Mouse (Mus musculus): ENCODE data around the gene Kdelr3.

Gene Kdelr3

DNA sequence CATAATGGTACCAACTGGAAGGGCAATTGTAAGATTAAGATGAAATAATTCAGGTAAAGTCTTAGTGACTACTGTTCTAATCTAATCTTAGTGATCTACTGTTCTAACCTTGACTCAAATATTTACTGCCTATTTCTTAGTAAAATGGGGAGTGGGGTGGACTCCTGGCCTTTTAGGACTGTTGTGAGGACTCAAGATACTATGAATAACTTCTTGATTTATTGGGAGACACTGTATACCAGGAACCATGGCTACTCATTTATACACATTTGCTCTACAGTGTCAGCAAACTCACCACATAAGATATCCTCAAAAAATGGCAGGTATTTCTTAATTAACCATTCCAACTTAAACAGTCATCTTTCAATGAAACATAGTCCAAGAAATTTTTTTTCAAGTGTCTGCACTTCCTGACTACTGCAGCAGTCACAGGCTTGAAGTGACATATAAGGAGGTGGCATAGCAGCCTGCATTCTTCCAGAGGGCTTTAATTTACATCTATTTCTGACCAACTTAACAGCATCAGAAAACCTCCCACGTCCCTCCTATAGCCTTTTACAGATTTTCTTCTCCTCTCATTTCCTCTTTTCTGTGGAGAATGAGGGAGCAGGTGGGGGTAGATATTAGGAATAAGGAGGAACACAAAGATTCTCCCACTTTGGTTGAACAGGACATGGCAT, 59.5 kb downstream of the Kdelr3 start:
- DNase-seq (ENCODE audit: inconsistent ontology term), result no peak

DNA sequence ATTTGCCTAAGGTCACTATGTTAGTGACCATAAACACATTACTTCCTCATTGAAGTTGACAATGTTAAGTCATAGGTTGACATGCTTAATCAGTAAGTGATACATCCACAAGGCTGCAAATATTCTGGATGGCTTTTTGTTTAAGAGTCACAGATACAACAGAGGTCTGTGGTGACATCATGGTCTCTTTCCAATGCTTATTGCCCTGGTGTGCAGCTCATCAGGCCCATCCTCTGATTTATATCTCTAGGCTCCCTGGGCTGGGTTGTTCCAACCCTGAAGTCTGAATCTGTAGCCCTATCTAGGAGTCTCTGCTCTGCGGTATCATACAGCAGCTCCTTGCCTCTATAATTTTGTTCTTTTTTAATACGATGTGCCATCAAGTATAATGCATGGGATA, 60.7 kb downstream of the Kdelr3 start:
- DNase-seq (ENCODE audit: inconsistent ontology term), result no peak

Measured in Muller cell, postnatal 12 days (primary cell).